Mouse (Mus musculus): Measurements from ENCODE around the gene Ppp1r3c. TPM values are rescaled to one million over a fixed set of nuclear protein-coding genes. Genes with fewer than 3 reads are reported as not detected.

Gene Ppp1r3c
- polyA plus RNA-seq, 1 experiment from 2014 or later = 7.1 TPM

- Histone ChIP-seq H3K4me2 (replicated peaks; ENCODE audit: low read depth) (no peak overlapping the region), H3K27me3 (ENCODE audit: control insufficient read depth, insufficient read depth, low read length) (no peaks in the 10 kb centered on the region), H3K9ac (ENCODE audit: low read length) (no peak overlapping the region), H3K4me3 (ENCODE audit: low read depth, low read length) (no peak overlapping the region), H3K36me3 (ENCODE audit: control insufficient read depth, insufficient read depth, low read length) (no peaks in the 10 kb centered on the region), H3K4me1 (replicated peaks; ENCODE audit: control insufficient read depth, insufficient read depth) (peaks cover 5% of the 10 kb centered on the region), H3K9me3 (ENCODE audit: control insufficient read depth, low read length) (no peaks in the 10 kb centered on the region), H3K27ac (replicated peaks) (no peak overlapping the region)
- TF ChIP-seq CTCF (IDR thresholded peaks at IDR 0.05; ENCODE audit: low read depth) = no peak
- DNase-seq (ENCODE audit: low spot score) = no peak
- 86% methylated on average over 2 of the region's 2 CpGs for WGBS
- ATAC-seq (ENCODE audit: low FRiP score, low TSS enrichment) = no peak
Measured at GRCm38 (mm10) chr19:36693530-36693929, 42.9 kb downstream of the Ppp1r3c start.

- Histone ChIP-seq H3K4me1 (replicated peaks; ENCODE audit: control insufficient read depth, insufficient read depth) (peaks cover 7% of the 10 kb centered on the region), H3K27ac (replicated peaks) (no peak overlapping the region), H3K9me3 (ENCODE audit: control insufficient read depth, low read length) (no peaks in the 10 kb centered on the region), H3K4me3 (ENCODE audit: low read depth, low read length) (no peak overlapping the region), H3K27me3 (ENCODE audit: control insufficient read depth, insufficient read depth, low read length) (no peaks in the 10 kb centered on the region), H3K9ac (ENCODE audit: low read length) (no peak overlapping the region), H3K36me3 (ENCODE audit: control insufficient read depth, insufficient read depth, low read length) (no peaks in the 10 kb centered on the region), H3K4me2 (replicated peaks; ENCODE audit: low read depth) (no peak overlapping the region)
- DNase-seq (ENCODE audit: low spot score) (no peak), ATAC-seq (ENCODE audit: low FRiP score, low TSS enrichment) (no peak)
- 86% methylated on average over 5 of the region's 5 CpGs for WGBS
- TF ChIP-seq CTCF (IDR thresholded peaks at IDR 0.05; ENCODE audit: low read depth) = no peak
- no peak for TF ChIP-seq EP300 (optimal IDR thresholded peaks at IDR 0.05)
Measured at GRCm38 (mm10) chr19:36691941-36692340, 44.5 kb downstream of the Ppp1r3c start.

GRCm38 (mm10) chr19:36691245-36691644 lies 45.2 kb downstream of the Ppp1r3c start:
- no peak for TF ChIP-seq EP300 (optimal IDR thresholded peaks at IDR 0.05)
- TF ChIP-seq CTCF (IDR thresholded peaks at IDR 0.05; ENCODE audit: low read depth) = no peak
- ATAC-seq (ENCODE audit: low FRiP score, low TSS enrichment) = no peak
- Histone ChIP-seq H3K4me2 (replicated peaks; ENCODE audit: low read depth) (no peak overlapping the region), H3K36me3 (ENCODE audit: control insufficient read depth, insufficient read depth, low read length) (no peaks in the 10 kb centered on the region), H3K27me3 (ENCODE audit: control insufficient read depth, insufficient read depth, low read length) (no peaks in the 10 kb centered on the region), H3K4me1 (replicated peaks; ENCODE audit: control insufficient read depth, insufficient read depth) (peaks cover 7% of the 10 kb centered on the region), H3K9ac (ENCODE audit: low read length) (no peak overlapping the region), H3K4me3 (ENCODE audit: low read depth, low read length) (no peak overlapping the region), H3K9me3 (ENCODE audit: control insufficient read depth, low read length) (no peaks in the 10 kb centered on the region), H3K27ac (replicated peaks) (no peak overlapping the region)
- WGBS = 90% methylated on average over 2 of the region's 2 CpGs
- DNase-seq (ENCODE audit: low spot score) = no peak

GRCm38 (mm10) chr19:36689205-36689604 lies 47.2 kb downstream of the Ppp1r3c start:
- DNase-seq (ENCODE audit: low spot score) (no peak), ATAC-seq (ENCODE audit: low FRiP score, low TSS enrichment) (peak; percentile 47; the same call in 1 of the 2 replicates)
- Histone ChIP-seq H3K9me3 (ENCODE audit: control insufficient read depth, low read length) (no peaks in the 10 kb centered on the region), H3K4me3 (ENCODE audit: low read depth, low read length) (no peak overlapping the region), H3K27ac (replicated peaks) (peak overlapping the region; percentile 93), H3K36me3 (ENCODE audit: control insufficient read depth, insufficient read depth, low read length) (no peaks in the 10 kb centered on the region), H3K4me1 (replicated peaks; ENCODE audit: control insufficient read depth, insufficient read depth) (peaks cover 7% of the 10 kb centered on the region), H3K4me2 (replicated peaks; ENCODE audit: low read depth) (no peak overlapping the region), H3K27me3 (ENCODE audit: control insufficient read depth, insufficient read depth, low read length) (no peaks in the 10 kb centered on the region), H3K9ac (ENCODE audit: low read length) (no peak overlapping the region)
- 36% methylated on average over 5 of the region's 5 CpGs for WGBS
- TF ChIP-seq EP300 (optimal IDR thresholded peaks at IDR 0.05) = no peak
- no peak for TF ChIP-seq CTCF (IDR thresholded peaks at IDR 0.05; ENCODE audit: low read depth)

- Histone ChIP-seq H3K9me3 (ENCODE audit: control insufficient read depth, low read length) (no peaks in the 10 kb centered on the region), H3K4me2 (replicated peaks; ENCODE audit: low read depth) (no peak overlapping the region), H3K27ac (replicated peaks) (peak overlapping the region; percentile 93), H3K9ac (ENCODE audit: low read length) (no peak overlapping the region), H3K27me3 (ENCODE audit: control insufficient read depth, insufficient read depth, low read length) (no peaks in the 10 kb centered on the region), H3K4me1 (replicated peaks; ENCODE audit: control insufficient read depth, insufficient read depth) (peaks cover 7% of the 10 kb centered on the region), H3K36me3 (ENCODE audit: control insufficient read depth, insufficient read depth, low read length) (no peaks in the 10 kb centered on the region), H3K4me3 (ENCODE audit: low read depth, low read length) (no peak overlapping the region)
- ATAC-seq (ENCODE audit: low FRiP score, low TSS enrichment) = peak; percentile 87
- TF ChIP-seq CTCF (IDR thresholded peaks at IDR 0.05; ENCODE audit: low read depth) (no peak), EP300 (optimal IDR thresholded peaks at IDR 0.05) (peak; percentile 48)
- WGBS = 20% methylated on average over 8 of the region's 8 CpGs
- peak; percentile 64 for DNase-seq (ENCODE audit: low spot score)
Measured at GRCm38 (mm10) chr19:36687843-36688637, 48.4 kb downstream of the Ppp1r3c start.

- H3K4me1 ChIP-seq (replicated peaks; ENCODE audit: control insufficient read depth, insufficient read depth) = peaks cover 7% of the 10 kb centered on the region
- no peaks in the 10 kb centered on the region for H3K36me3 ChIP-seq (ENCODE audit: control insufficient read depth, insufficient read depth, low read length)
- H3K9me3 ChIP-seq (ENCODE audit: control insufficient read depth, low read length) = no peaks in the 10 kb centered on the region
- DNase-seq (ENCODE audit: low spot score) (no peak), ATAC-seq (ENCODE audit: low FRiP score, low TSS enrichment) (no peak)
- H3K27me3 ChIP-seq (ENCODE audit: control insufficient read depth, insufficient read depth, low read length) = no peaks in the 10 kb centered on the region
- H3K4me3 ChIP-seq (ENCODE audit: low read depth, low read length) = no peak overlapping the region
- H3K27ac ChIP-seq (replicated peaks) = peak overlapping the region; percentile 83
- TF ChIP-seq CTCF (IDR thresholded peaks at IDR 0.05; ENCODE audit: low read depth) (no peak), EP300 (optimal IDR thresholded peaks at IDR 0.05) (no peak)
- H3K4me2 ChIP-seq (replicated peaks; ENCODE audit: low read depth) = no peak overlapping the region
- no peak overlapping the region for H3K9ac ChIP-seq (ENCODE audit: low read length)
- WGBS = 57% methylated on average over 9 of the region's 9 CpGs
Measured at GRCm38 (mm10) chr19:36687044-36687443, 49.4 kb downstream of the Ppp1r3c start.
